Mouse (Mus musculus) small intestine, adult 2 months (tissue): ENCODE results near the gene Moap1. TPM values are rescaled to one million over a fixed set of nuclear protein-coding genes. Genes with fewer than 3 reads are reported as not detected.

ENCODE experiments used
- H3K27ac ChIP-seq: fragments of 200-500 bp; 2 replicates; pipeline ENCODE4 v1.5.1; 2012; ENCODE audit warnings: low read depth, low read length, control low read depth, inconsistent platforms; ENCODE audit not compliant: insufficient read depth
- H3K27me3 ChIP-seq: fragments of 200-500 bp; 2 replicates; pipeline ENCODE4 v1.6.1; 2012; ENCODE audit warnings: mild to moderate bottlenecking, moderate library complexity, low read length, inconsistent platforms; ENCODE audit not compliant: control insufficient read depth, insufficient read depth
- H3K36me3 ChIP-seq: fragments of 200-500 bp; 2 replicates; pipeline ENCODE4 v1.6.1; 2012; ENCODE audit warnings: mild to moderate bottlenecking, low read length, control low read depth, inconsistent platforms; ENCODE audit not compliant: control insufficient read depth, insufficient read depth
- H3K4me1 ChIP-seq: fragments of 200-500 bp; 2 replicates; pipeline ENCODE4 v1.6.1; 2012; ENCODE audit warnings: low read length, inconsistent platforms, mixed read lengths; ENCODE audit not compliant: control insufficient read depth, insufficient read depth, insufficient read length
- H3K4me3 ChIP-seq: fragments of 200-500 bp; 2 replicates; pipeline ENCODE4 v1.5.1; 2012; ENCODE audit warnings: low read depth, mild to moderate bottlenecking, control low read depth, inconsistent platforms, low read length, moderate library complexity
- CTCF ChIP-seq: fragments of 200-500 bp; IDR thresholded peaks from 2 replicates; pipeline ENCODE4 v1.5.1; 2012; ENCODE audit warnings: low read depth, mild to moderate bottlenecking, control low read depth, inconsistent platforms, low read length, moderate library complexity, mixed read lengths; ENCODE audit not compliant: insufficient replicate concordance, insufficient read length; ENCODE audit errors: extremely low read depth
- POLR2A ChIP-seq: fragments of 200-500 bp; IDR thresholded peaks from 2 replicates; pipeline ENCODE4 v1.6.1; 2012; ENCODE audit warnings: low read depth, mild to moderate bottlenecking, control low read depth, inconsistent platforms, low read length, moderate library complexity
- WGBS: fragments of 180-500 bp; shearing (Covaris S2); methylation state at CpG from one replicate; pipeline ENCODE4 v1.1.7; 2018; 5-methylcytosine and 5-hydroxymethylcytosine counted together
- polyA plus RNA-seq: library from polyadenylated mRNA; depleted of rRNA; stranded (reverse); fragments of >200 nt; gene quantifications from 2 replicates; pipeline ENCODE4 v1.2.3, GENCODE M21; 2012

The Moap1 gene
- polyA plus RNA-seq, 1 experiment, result 0.74 TPM

DNA sequence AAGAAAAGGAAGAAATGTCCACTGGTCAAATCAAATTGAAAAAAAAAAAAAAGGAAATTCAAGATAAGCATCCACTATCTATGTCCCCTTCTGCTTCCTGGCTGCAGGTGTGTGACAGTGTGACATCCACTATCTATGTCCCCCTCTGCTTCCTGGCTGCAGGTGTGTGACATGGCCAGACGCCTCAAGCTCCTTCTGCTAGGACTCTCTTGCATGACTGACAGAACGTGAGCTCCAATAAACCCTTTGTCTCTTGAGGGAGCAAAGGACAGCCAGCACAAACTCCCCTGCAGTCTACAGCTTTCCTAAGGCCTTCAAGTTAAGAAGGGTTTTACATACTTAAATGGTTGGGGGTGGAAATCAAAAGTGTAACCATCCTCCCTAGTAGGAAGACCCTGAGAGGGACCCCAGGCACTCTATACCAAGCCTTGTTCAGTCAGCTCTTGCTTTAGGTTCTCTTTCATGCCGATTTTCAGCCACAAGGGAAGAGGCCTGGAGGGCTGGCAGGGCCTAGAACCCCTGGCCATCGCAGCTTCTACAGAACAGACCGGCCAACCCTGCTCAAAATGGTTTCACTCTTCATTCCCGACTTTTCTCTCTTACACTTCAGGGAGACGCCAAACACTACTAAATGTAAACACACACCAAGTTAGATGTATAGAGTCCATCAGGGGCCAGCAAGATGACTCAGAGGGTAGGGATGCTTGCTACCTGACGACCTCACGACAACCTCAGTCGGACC is 28.6 kb downstream of the Moap1 start:
- Histone ChIP-seq H3K27ac (no peak overlapping the region), H3K4me1 (peaks cover 3% of the 10 kb centered on the region), H3K27me3 (no peaks in the 10 kb centered on the region), H3K4me3 (no peak overlapping the region), H3K36me3 (no peaks in the 10 kb centered on the region)
- TF ChIP-seq CTCF (no peak), POLR2A (no peak)
- 88% methylated on average over 10 of the region's 10 CpGs for WGBS

DNA sequence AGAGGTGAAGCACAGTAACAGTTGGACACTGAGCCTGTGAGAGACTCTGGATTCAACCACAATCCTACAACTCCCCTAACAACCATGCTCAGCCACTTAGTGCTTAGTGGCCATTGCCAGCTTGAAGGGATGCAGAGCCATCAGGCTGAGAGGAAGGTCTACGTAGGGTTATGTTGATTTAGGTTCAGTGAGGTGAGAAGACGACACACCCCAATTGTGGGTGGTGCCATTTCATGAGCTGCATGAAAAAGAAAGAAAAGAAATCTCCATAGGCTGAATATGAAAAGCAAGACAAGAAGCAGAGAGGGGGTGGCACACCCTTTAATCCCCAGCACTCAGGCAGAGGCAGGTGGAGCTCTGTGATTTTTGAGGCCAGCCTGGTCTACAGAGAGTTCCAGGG is 29.3 kb downstream of the Moap1 start:
- H3K4me1 ChIP-seq, result peaks cover 3% of the 10 kb centered on the region
- no peak overlapping the region for H3K27ac ChIP-seq
- WGBS, result 50% methylated on average over 2 of the region's 2 CpGs
- TF ChIP-seq POLR2A (no peak), CTCF (no peak)
- no peak overlapping the region for H3K4me3 ChIP-seq
- H3K27me3 ChIP-seq, result no peaks in the 10 kb centered on the region
- H3K36me3 ChIP-seq, result no peaks in the 10 kb centered on the region

- 73% methylated on average over 20 of the region's 20 CpGs for WGBS
- TF ChIP-seq CTCF (no peak), POLR2A (no peak)
- peaks cover 3% of the 10 kb centered on the region for H3K4me1 ChIP-seq
- H3K27me3 ChIP-seq, result no peaks in the 10 kb centered on the region
- peak overlapping the region; percentile 1; the same call in 1 of the 2 replicates for H3K27ac ChIP-seq
- no peaks in the 10 kb centered on the region for H3K36me3 ChIP-seq
- H3K4me3 ChIP-seq, result no peak overlapping the region
Measured at GRCm38 (mm10) chr12:102713153-102713865, 30.2 kb downstream of the Moap1 start.

- 76% methylated on average over 4 of the region's 4 CpGs for WGBS
- no peaks in the 10 kb centered on the region for H3K36me3 ChIP-seq
Measured at GRCm38 (mm10) chr12:102710851-102711375, 32.5 kb downstream of the Moap1 start.

DNA sequence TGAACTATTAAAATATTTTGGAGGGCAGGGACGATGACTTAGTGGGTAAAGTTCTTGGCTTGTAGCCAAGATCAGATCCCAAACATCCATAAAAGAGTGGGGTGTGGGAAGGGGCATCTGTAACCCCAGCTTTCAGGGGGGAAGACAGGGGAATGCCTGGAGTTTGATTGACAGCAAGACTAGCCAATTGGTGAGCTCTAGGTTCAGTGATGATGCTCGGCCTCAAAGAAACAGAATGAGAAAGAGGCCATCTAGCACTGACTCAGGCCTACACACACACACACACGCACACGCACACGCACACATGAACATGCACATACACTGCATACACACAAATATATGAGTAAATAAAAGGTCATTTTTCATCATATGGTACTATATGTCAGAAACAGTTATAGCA is 33.6 kb downstream of the Moap1 start:
- no peaks in the 10 kb centered on the region for H3K36me3 ChIP-seq
- H3K4me3 ChIP-seq, result no peak overlapping the region
- no peaks in the 10 kb centered on the region for H3K27me3 ChIP-seq
- WGBS, result 74% methylated on average over 5 of the region's 5 CpGs
- H3K4me1 ChIP-seq, result peaks cover 25% of the 10 kb centered on the region
- TF ChIP-seq CTCF, result no peak
- no peak for TF ChIP-seq POLR2A
- H3K27ac ChIP-seq, result no peak overlapping the region

More at GRCm38 (mm10) chr12:102710851-102711375, 32.5 kb downstream of the Moap1 start:
- peaks cover 20% of the 10 kb centered on the region for H3K4me1 ChIP-seq
- H3K4me3 ChIP-seq, result no peak overlapping the region
- no peak for TF ChIP-seq CTCF
- TF ChIP-seq POLR2A, result no peak
- no peaks in the 10 kb centered on the region for H3K27me3 ChIP-seq
- no peak overlapping the region for H3K27ac ChIP-seq

GRCm38 (mm10) chr12:102708220-102708619 is 35.2 kb downstream of the Moap1 start:
- TF ChIP-seq CTCF, result peak; percentile 49; the same call in 1 of the 2 replicates
- no peak for TF ChIP-seq POLR2A
- Histone ChIP-seq H3K27ac (peak overlapping the region; percentile 95), H3K4me1 (peaks cover 23% of the 10 kb centered on the region), H3K27me3 (no peaks in the 10 kb centered on the region), H3K4me3 (peak overlapping the region; percentile 4; the same call in 1 of the 2 replicates), H3K36me3 (no peaks in the 10 kb centered on the region)
- 34% methylated on average over 11 of the region's 11 CpGs for WGBS

DNA sequence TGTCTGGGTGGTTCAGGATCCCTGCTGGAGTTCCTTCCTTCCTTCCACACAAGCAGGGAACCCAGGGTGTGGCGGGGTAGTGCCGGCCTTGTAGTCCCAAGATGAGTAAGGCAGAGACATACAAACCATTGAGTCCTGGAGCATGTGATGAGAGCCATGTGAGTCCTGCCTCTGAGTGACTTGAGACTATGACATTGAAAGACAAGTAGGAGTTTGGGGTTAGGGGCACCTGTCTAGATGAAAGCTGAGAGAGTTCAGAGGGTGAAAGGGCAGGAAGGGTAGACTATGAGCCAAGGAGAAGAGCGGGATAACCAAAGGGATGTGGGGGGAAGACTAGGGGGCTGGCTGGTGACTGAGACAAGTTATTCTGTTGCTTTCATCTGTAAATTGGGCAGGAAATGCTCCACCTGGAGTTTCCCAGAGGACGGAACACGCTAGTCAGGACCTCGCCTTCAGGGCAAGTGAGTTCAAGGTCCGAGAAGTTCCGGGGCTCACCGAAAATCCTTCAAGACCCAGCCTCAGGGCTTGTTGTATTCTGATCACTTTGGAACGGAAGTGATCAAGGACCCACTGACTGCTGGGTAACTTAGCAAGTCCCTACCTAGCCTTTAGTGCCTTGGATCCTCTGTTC is 36.5 kb downstream of the Moap1 start:
- Histone ChIP-seq H3K27ac (peak overlapping the region; percentile 95), H3K36me3 (no peaks in the 10 kb centered on the region), H3K4me3 (no peak overlapping the region), H3K27me3 (no peaks in the 10 kb centered on the region), H3K4me1 (peaks cover 26% of the 10 kb centered on the region)
- TF ChIP-seq POLR2A (no peak; the same call in 1 of the 2 replicates), CTCF (no peak)
- WGBS, result 47% methylated on average over 10 of the region's 10 CpGs
